Mouse (Mus musculus) lung, postnatal 4 days (tissue): ENCODE measurements around the gene Slc13a2.
A peak's percentile ranks its signal among the peaks of the same experiment; 100 is the strongest.

ENCODE experiments used
- DNase-seq, 2 experiments: peaks; one replicate each; pipeline ENCODE4 v3.0.0; 2021

Slc13a2 gene

GRCm38 (mm10) chr11:78386508-78387043, 35.4 kb downstream of the Slc13a2 start, which contains the start of gene Foxn1:
Foxn1 (minus strand) TSS chr11:78386558.
- DNase-seq: no peak

- DNase-seq: no peak
These were observed 36.2 kb downstream of the Slc13a2 start for GRCm38 (mm10) chr11:78385776-78386175.

- DNase-seq: no peak
These were observed 39.3 kb downstream of the Slc13a2 start for GRCm38 (mm10) chr11:78382701-78383100.

- DNase-seq: no peak
These were observed 39.7 kb downstream of the Slc13a2 start for GRCm38 (mm10) chr11:78382286-78382685.

GRCm38 (mm10) chr11:78380996-78381395, 41.0 kb downstream of the Slc13a2 start:
- no peak for DNase-seq

GRCm38 (mm10) chr11:78380351-78380750, 41.7 kb downstream of the Slc13a2 start:
- no peak for DNase-seq

- DNase-seq: no peak
These were observed 44.4 kb downstream of the Slc13a2 start for GRCm38 (mm10) chr11:78377549-78378159.

GRCm38 (mm10) chr11:78374147-78374546, 47.9 kb downstream of the Slc13a2 start:
- no peak for DNase-seq

GRCm38 (mm10) chr11:78372610-78373009, 49.4 kb downstream of the Slc13a2 start:
- peak in 1 of 2 experiments; percentile 62 for DNase-seq

GRCm38 (mm10) chr11:78372166-78372565, 49.9 kb downstream of the Slc13a2 start:
- no peak for DNase-seq

GRCm38 (mm10) chr11:78371711-78372110, 50.3 kb downstream of the Slc13a2 start:
- DNase-seq: no peak

GRCm38 (mm10) chr11:78370389-78370788, 51.6 kb downstream of the Slc13a2 start:
- peak; percentile 43 to 75 for DNase-seq

- DNase-seq: no peak
These were observed 54.4 kb downstream of the Slc13a2 start for GRCm38 (mm10) chr11:78367456-78368225.

- no peak for DNase-seq
These were observed 57.9 kb downstream of the Slc13a2 start for GRCm38 (mm10) chr11:78364103-78364502.

- DNase-seq: no peak
These were observed 58.6 kb downstream of the Slc13a2 start for GRCm38 (mm10) chr11:78363309-78364007.

- no peak for DNase-seq
These were observed 61.3 kb downstream of the Slc13a2 start for GRCm38 (mm10) chr11:78360789-78361131.

- peak; percentile 73 to 85 for DNase-seq
These were observed 61.8 kb downstream of the Slc13a2 start for GRCm38 (mm10) chr11:78360125-78360788.

GRCm38 (mm10) chr11:78358330-78359007, 63.5 kb downstream of the Slc13a2 start:
- peak; percentile 44 to 54 for DNase-seq

- DNase-seq: peak; percentile 47 to 73
These were observed 66.4 kb downstream of the Slc13a2 start for GRCm38 (mm10) chr11:78355471-78356238.

- no peak for DNase-seq
These were observed 67.1 kb downstream of the Slc13a2 start for GRCm38 (mm10) chr11:78354905-78355304.

GRCm38 (mm10) chr11:78353081-78353480, 68.9 kb downstream of the Slc13a2 start:
- DNase-seq: peak in 1 of 2 experiments; percentile 47
